Mouse (Mus musculus) embryonic fibroblast, embryonic 13.5 days (primary cell): Measurements from ENCODE around the gene Spin1. TPM values are rescaled to one million over a fixed set of nuclear protein-coding genes. Genes with fewer than 3 reads are reported as not detected.

ENCODE experiments used
- H3K27ac ChIP-seq: 2 replicates; pipeline ENCODE4 v1.5.1; 2012; ENCODE audit warnings: low read length, control low read depth, inconsistent platforms; ENCODE audit not compliant: insufficient read depth
- H3K4me1 ChIP-seq: 2 replicates; pipeline ENCODE4 v1.6.1; 2011; ENCODE audit warnings: low read length; ENCODE audit not compliant: control insufficient read depth, insufficient read depth
- H3K4me3 ChIP-seq: 2 replicates; pipeline ENCODE4 v1.5.1; 2011; ENCODE audit warnings: mild to moderate bottlenecking, control low read depth, low read length; ENCODE audit not compliant: insufficient read depth
- CTCF ChIP-seq: IDR thresholded peaks from 2 replicates; pipeline ENCODE4 v1.5.1; 2011; ENCODE audit warnings: mild to moderate bottlenecking, control low read depth, low read length, moderate library complexity, borderline replicate concordance; ENCODE audit not compliant: insufficient read depth
- POLR2A ChIP-seq: IDR thresholded peaks from 2 replicates; pipeline ENCODE4 v1.6.1; 2011; ENCODE audit warnings: low read depth, mild to moderate bottlenecking, control low read depth, low read length, moderate library complexity
- polyA plus RNA-seq: library from polyadenylated mRNA; stranded (reverse); fragments of >200 nt; gene quantifications from 2 replicates; pipeline ENCODE4 v1.2.4, GENCODE M21; 2011; ENCODE audit warnings: low read depth; ENCODE audit not compliant: missing spikeins, insufficient read length

Spin1 gene
- polyA plus RNA-seq, 1 experiment: 97.1 TPM

DNA sequence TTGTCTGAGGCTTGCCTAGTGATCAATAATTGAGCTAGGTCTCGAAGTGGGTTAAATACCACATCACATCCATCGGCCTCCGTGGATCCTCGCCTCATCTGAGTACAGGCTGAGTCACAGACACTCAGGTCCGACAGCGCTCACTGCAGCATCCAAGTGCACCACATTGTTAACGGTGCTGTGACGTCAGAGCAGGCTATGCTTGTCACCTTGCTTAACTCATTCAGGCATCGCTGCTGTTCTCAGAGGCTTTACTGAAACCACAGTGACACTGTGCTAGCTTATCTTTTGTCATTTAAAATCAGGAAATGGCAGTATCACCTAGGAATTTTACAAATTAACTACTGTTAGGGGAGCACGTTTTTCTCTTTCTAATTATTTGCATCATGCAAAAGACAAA is 30.5 kb downstream of the Spin1 start:
- Histone ChIP-seq H3K4me1 (peaks cover 5% of the 10 kb centered on the region), H3K4me3 (no peak overlapping the region), H3K27ac (no peak overlapping the region)
- no peak for TF ChIP-seq POLR2A
- no peak for TF ChIP-seq CTCF

DNA sequence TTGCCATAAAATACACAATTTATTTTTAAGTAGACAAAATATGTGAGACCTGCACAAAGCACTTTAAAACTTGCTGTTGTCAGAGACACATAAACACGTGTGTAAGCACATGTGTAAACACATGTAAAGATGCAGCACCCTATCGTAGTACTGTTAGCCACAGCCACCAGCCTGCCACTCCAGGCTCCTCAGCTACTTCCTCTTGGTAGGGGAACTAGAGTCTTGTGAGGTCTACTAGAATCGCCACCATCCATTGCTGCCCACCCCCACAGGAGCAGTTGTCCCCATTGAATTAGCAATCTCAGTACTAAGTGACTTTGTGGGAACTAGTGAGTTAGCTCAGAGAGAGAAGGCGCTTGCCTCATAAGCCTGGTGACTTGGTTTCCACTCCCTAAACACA is 35.6 kb downstream of the Spin1 start:
- Histone ChIP-seq H3K4me1 (no peaks in the 10 kb centered on the region), H3K4me3 (no peak overlapping the region), H3K27ac (no peak overlapping the region)
- TF ChIP-seq CTCF: no peak
- TF ChIP-seq POLR2A: no peak

DNA sequence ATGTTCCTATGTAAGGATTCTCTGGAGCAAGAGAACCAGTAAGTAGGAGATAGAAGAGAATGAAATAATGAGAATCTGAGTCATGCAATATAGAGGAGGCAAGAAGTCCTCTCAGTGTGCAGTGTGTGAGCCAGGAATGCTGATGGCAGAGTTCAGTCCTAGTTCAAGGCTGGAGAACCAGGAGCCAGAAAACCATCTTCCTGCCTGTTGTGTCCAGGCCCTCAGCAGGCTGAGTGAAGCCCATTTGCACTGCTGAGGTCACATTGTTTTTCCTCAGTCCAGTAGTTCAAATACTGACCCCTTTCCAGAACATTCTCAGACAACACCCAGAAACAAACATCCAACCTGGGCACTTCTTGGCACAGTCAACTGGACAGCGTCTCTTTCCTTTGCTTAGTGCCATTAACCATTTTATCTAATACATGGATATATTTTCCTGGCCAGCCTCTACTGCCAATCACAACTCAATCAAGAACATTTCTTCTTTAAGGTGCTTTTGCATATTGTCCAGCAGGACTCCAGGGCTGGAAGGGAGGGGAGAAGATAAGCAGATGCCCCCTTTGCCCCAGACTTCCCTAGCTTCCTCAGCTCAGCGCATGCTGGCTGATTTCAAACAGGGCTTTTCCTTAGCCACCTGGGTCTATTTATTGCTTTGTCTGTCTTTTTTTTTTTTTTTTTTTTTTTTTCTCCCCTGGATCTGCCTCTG is 36.5 kb downstream of the Spin1 start:
- Histone ChIP-seq H3K27ac (no peak overlapping the region), H3K4me3 (no peak overlapping the region), H3K4me1 (no peaks in the 10 kb centered on the region)
- TF ChIP-seq POLR2A (no peak), CTCF (no peak)

DNA sequence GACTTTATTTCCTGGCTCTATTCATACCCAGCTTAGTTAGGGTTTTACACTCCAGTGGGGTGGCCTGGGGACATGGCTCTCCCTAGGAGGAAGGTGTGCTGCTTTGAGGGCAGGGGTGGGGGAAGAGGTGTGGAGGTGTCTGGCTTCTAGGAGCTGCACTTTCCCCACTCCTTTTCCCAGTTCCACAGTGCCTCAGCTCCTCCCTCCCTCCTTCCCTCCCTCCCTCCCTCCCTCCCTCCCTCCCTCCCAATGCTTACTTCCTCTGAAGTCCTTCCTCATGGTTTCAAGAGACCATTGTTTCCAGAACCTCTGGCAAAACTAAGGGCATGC is 37.0 kb downstream of the Spin1 start:
- Histone ChIP-seq H3K4me1 (no peaks in the 10 kb centered on the region), H3K4me3 (no peak overlapping the region), H3K27ac (no peak overlapping the region)
- no peak for TF ChIP-seq POLR2A
- no peak for TF ChIP-seq CTCF

DNA sequence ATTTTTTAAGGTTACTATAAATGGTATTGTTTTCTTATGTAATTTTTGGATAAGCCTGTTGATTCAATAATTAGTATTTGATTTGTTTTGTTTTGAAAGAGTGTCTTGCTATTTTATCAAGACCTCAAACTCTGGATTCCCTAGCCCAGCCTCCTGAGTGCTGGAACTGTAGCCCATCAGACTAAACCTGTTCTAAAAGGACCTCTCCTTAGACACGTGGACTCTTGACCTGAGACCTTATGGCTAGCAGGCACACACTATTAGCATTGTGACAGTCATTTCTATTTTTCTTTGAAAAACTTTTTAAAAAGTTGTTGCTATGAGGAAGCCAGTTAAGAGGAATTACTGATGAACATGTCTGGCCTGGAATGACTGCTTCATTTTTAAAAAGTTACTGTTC is 46.4 kb downstream of the Spin1 start:
- H3K4me1 ChIP-seq: no peaks in the 10 kb centered on the region

DNA sequence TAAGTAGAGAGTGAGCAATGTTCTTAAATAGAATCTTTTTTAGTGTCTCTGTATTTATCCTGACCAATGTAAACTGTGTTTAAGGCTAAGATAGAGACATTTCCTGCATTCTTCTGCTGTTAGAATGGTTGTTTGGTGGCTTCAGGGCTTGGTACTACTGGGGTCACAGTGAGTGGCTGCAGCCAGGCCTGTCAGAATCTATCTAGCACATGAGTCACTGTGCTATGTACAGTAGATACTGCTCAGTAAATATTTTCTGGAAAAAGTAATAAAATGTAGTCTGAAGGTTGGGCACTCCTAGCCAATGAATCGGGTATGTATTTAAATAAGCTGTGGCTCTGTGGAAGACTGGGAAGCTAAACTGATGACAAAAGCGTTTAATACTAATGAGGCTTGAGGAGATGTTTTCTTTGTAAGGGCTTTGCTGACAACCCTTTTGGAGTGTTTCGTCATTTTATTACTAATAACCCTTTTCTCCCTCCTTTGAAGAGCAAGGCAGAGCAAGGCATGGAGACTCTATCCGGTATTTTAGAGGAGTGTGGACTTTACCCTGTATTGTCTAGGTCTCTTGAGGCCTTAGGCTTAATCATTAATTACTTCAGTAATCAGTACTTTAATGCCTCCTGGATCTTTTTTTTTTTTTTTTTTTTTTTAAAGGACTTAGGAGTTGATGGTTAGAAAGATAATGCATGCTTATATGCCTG is 52.4 kb downstream of the Spin1 start:
- Histone ChIP-seq H3K4me1 (no peaks in the 10 kb centered on the region), H3K4me3 (no peak overlapping the region), H3K27ac (no peak overlapping the region)
- no peak for TF ChIP-seq CTCF
- TF ChIP-seq POLR2A: no peak

More for the DNA sequence above, 46.4 kb downstream of the Spin1 start:
- TF ChIP-seq CTCF (no peak), POLR2A (no peak)
- H3K27ac ChIP-seq: no peak overlapping the region
- H3K4me3 ChIP-seq: no peak overlapping the region

DNA sequence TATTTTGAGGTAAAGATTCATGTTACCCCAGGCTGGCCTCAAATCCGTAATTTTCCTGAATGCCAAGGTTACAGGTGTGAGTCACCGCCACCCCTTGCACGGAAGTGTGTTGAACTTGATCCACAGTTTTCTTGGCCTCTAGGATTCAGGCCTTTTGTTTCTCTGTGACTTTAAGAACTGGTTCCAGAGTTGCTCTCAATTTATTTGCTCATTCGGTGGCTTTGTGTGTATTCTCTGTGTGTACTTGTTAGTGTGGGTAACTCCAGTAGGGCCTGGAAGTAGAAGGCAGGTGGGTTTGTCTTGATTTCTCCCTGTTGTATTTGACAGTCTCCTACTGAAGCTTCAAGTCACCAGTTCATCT is 53.0 kb downstream of the Spin1 start:
- TF ChIP-seq CTCF: no peak
- no peak for TF ChIP-seq POLR2A
- H3K4me3 ChIP-seq: no peak overlapping the region
- no peaks in the 10 kb centered on the region for H3K4me1 ChIP-seq
- no peak overlapping the region for H3K27ac ChIP-seq

DNA sequence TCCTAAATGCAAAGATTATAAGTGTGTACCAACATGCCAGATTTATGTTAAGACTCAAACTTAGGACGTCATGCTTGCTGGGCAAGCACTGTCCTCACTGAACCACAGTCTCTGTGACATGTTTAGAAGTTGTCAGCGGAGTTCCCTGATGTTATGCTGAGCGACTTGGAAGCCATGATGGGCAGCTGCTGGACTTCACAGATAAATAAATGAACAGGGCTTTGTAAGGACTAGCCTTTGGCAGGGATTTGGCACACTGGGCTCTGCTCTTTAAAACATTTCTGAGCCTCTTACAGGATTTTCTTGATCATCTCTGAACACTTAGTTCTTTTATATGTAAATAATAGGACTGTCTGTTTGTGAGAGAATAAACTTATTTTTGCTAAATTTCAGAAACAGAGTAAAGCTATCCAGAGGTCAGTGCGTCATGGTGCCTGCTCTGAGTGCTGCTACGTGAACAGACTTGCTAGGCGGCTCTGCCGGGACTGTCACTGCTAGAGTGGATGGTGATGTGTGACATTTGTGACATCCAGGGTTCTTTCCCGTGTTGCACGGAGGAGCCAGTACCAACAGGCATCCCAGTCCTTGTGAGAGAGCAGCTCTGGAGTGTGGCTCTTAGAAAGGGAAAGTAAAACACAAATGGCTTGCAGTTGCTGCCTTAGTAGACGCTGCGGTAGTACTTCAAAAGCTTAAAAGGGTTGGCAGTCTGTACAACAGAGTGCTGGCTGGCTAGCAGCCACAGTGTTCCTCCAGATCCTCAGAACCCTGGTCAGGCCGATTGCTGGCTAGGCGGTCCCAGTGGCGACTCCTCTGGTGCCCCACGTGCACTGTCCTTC is 54.7 kb downstream of the Spin1 start:
- no peak overlapping the region for H3K27ac ChIP-seq

DNA sequence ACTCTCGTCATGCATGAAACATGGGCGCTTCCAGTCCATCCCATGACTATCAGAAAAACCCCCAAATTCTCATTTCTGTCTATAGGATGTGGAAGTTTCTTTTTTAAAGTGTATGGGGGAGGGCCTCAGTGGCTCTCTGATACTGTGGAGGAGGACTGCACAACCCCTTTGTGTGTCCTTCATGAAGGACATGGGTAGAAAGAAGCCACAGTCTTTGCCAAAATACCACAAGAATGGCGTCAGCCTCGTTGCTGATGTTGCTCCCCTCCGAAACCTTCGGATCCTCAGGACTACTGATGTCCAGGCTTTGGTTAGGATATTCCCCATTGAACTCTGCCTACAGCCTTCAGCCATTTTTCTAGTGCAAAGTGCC is 55.3 kb downstream of the Spin1 start:
- H3K4me1 ChIP-seq: no peaks in the 10 kb centered on the region
- TF ChIP-seq POLR2A: no peak
- no peak for TF ChIP-seq CTCF
- no peak overlapping the region for H3K27ac ChIP-seq

More for the DNA sequence above, 54.7 kb downstream of the Spin1 start:
- Histone ChIP-seq H3K4me1 (no peaks in the 10 kb centered on the region), H3K4me3 (no peak overlapping the region)
- no peak for TF ChIP-seq CTCF
- TF ChIP-seq POLR2A: no peak

DNA sequence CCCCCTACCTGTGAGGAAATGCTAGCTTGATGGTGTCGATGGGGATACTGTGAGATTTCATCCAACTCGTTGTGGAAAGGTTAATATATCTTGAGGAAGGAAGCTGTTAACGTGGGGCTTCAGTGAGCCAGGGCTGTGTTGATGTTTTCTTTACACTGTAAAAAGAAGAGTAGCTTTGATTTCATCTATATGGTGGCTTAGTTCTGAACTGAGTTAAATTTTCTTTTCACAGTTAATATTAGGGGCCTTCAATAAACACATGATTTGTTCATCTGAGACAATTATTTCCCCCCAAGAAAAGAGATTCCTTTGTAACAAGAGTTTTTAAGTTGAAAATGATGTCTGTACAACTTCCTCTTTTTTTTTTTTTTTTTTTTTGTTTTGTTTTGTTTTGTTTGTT is 56.6 kb downstream of the Spin1 start:
- TF ChIP-seq CTCF (no peak), POLR2A (no peak)
- no peaks in the 10 kb centered on the region for H3K4me1 ChIP-seq
- no peak overlapping the region for H3K27ac ChIP-seq
- no peak overlapping the region for H3K4me3 ChIP-seq

More for the DNA sequence above, 55.3 kb downstream of the Spin1 start:
- H3K4me3 ChIP-seq: no peak overlapping the region
